Mouse (Mus musculus) kidney, postnatal 25 days (tissue): ENCODE results near the gene Fmnl1.

Experiments
- DNase-seq, 2 experiments: peaks; one replicate each; pipeline ENCODE4 v3.0.0; 2021; ENCODE audit warnings: mixed read lengths in 2 of 2

Fmnl1 gene

DNA sequence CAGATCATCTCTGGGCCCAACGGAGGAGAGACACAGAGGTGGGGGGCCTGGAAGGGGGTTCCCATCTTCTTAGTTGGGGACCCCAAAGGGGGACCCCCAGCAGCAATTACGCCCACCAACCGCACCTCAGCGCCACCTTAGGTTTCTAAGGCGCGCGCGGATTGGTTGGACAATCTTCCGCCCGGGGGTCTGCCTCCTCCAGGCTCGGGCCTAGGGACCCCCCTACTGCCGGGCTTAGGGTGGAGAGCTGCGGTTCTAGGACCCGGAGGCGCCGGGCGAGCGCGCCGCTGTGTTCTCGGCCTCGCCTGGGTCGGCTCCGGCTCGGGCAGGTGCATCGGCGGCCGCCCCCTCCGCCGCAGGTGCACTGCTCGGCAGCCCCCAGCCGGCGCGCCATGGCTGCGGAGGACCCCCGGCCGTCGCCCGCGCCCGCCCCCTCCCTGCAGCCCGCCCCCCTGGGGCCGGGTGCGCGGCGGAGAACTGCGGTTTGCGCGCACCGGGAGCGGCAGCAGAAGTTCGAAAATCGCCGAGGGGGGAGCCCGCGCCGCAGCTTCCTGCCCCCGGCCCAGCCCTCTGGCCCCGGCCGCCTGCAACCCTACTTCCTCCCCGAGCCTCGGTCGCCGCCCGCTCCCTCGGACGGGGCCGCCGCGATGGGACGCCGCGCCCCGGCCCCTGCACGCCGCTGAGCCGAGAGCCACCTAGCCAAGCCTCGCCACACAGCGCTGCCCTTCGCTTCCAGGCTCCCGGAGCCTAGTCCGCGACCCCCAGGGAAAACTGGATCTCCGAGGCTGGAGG is at the start of gene Fmnl1:
Fmnl1 (plus strand) TSS at position 614 of the 792 bp plus-strand sequence.
- peak; percentile 46 to 81 for DNase-seq

DNA sequence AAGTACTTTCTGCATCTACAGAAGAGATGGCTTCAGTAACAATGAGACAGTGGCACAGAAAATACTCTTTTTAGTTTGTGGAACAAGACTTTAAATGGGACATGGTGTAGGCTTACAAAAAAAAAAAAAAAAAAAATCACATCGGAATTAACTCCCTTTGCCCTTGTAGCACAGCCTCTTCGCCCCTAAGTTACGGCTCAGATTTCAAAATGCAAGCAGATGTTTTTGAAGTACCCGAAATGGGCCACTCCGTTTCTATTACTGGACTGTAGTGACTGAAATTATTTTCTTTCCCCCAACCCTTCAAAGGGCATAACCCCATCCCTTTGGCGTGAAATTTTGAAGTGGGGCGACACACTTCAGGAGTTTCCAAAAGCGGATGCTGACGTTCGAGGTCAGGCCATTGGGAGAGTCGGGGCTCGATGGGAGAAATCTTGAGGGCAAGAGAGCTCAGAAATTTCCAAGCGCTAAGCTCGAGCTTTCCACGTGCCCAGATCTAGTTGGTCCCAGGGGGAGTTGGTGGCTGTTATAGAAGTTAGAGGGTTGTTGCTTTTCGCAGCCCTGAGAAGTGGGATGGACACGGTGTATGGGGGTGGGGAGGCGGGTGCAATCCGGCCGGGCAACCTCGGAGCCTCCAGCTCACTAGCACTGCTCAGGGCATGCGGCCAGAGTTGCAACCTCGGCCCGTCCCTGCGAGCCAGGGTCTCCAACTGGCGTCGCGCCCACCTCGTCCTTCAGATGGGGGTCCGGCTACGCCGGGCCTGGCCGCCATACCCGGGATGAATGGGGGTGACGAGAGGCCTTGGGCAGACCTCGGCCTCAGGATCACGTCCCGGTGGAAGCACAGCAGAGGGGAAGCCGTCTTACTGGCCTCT is 39.0 kb upstream of the Fmnl1 start, which contains the start of gene Hexim2:
Hexim2 (plus strand) TSS at position 729 of the 875 bp plus-strand sequence.
- DNase-seq, result peak; percentile 65 to 85

DNA sequence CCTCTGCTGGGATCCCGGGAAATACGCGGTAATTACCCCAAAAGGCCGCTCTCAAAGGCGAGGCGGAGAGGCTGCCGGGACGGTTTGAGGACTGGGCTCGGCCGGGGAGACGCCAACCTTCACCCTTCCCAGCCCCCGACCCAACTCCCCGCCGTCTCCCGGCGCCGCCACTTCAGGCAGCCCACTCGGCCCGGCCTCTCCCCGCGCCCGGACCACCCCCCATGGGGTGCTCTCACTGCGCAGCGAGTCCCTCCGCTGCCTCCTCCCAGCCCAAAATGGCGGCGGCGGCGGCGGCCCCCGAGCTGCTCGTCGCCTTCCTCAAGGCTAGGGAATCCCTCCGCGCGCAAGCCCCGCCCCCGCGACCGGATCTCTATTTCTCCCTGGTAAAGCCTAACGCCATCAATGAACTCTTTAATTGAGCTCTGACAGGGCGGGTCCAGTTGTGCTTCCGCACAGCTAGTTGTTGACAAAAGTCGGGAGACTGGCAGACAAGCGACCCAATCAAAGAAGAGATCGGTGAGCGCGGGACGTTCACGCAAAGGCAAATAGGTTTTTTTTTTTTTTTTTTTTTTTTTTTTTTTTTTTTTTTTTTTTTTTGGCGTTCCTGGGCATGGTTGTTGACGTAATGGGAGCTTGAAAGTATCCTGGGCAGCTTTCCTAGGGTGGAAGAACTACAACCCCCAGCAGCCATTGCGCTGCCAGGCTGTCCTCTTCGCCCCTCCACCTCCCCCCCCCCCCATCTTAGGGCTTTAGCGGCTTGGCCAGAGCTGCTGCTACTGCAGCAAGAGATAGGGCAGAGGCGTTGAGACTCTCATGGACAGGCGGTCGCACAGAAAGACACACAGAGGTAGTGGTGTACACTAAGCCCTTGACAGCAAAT is 38.1 kb upstream of the Fmnl1 start:
- peak; percentile 100 for DNase-seq

DNA sequence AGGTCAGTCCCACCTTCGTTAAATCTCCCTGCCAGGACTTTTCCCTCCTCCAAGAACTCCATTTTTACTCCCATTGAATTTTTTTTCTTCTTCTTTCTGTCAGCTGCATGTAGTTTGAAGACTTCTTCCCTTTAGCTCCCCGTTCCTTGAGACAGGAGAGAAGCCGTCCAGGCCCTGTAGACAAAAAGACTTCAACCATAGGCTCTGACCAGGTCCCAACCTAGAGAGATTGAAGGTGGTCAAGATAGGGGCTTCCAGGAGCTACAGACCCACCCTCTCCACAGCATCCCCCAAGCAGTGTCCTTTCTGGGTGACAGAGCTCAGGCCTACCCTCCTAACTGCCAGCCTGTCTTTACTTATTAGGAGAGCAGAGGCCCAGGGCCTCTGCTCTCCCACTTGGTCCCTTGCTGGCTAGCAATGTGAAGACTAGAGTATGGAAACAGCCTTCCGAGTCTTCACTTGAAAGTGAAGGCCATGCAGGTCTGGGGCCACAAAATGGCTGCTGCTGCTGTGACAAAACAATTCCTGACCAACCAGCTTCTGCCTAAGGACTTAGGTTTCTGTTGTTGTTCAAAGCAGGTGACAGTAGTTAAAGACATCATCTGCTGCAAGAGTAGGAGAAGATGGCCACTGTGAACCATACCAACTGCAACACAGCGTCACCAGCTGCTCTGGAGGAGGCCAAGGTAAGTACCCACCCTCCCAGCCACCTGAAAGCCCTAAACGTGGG is 37.3 kb upstream of the Fmnl1 start:
- peak in 1 of 2 experiments; percentile 36 for DNase-seq

DNA sequence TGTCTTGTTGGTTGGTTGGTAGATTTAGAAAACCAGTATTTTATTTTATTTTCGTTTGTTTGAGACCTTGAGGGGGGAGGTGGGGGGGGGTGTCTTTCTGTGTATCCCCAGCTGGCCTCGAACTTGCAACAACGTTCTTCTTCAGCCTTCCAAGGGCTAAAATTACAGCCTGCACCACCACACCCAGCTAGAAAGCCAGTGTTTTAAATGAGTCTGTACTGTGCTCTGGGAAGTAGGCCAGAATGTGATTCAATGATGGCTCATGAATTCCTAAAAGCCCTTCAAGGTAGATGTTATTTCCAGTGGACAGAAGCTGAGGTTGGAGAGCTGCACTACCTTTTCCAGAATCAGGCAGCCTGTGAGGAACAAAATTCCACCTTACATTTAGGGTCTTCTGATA is 36.7 kb upstream of the Fmnl1 start:
- no peak for DNase-seq

DNA sequence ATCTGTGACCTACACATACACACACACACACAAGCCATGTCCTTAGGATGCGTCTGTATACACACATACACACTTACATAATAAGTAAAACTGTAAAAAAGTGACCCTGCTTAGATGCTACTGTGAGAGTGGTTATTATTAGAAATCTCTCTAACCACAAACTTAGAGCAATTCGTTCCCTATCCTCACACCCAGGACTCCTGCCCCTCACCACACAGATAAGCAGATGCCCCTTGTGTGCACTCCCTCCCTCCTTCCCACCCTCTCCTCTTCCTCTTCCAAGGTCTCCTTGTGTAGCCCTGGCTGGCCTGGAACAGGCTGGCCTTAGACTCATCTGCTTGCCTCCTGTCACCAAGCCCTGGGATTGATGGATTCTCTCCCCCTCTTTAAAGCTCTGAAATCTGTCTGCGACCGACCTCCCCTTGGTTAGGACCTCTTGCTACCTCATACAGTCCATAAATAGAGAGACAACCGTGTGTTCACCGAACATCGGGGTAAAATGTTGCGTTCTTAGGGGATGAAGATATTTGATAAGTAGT is 34.8 kb upstream of the Fmnl1 start:
- no peak for DNase-seq

DNA sequence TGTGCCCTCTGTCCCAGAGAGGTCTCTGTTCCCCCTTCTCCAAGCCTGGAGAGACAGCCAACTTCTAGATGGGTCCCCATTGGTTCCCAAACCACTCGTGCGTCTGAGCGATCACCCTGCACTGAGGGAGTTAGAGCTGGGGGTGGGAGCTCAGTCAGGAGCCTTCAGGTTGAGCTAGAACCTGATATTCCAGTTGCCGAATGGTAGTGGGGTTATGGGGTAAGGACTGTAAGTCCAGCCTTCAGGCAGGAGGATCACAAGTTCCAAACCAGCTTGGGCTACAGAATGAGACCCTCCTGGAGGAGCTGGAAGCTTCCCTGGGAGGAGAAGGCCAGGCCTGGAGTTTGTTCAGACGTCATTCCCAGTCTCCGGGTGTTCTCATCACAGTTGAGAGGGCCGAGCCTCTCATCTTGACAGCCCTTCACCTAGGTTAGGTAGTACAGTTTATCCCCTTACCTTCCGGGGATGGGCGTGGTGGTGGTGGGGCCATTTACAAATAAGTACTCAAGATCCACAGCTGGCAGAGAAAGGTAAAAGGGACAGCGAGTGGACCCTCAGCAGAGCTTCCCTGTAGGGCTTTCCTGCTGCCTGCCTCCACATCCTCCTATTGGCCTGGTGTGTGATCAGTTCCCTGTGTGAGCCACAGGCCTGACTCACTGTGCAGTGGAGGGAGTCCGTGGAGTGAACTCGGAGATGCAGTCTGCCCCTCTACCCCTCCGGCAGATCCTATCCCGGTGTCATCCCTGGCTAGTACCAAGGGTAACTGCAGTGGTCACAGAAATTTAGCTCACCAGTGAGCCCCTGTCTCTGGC is 30.8 kb upstream of the Fmnl1 start:
- peak in 1 of 2 experiments; percentile 34 for DNase-seq

DNA sequence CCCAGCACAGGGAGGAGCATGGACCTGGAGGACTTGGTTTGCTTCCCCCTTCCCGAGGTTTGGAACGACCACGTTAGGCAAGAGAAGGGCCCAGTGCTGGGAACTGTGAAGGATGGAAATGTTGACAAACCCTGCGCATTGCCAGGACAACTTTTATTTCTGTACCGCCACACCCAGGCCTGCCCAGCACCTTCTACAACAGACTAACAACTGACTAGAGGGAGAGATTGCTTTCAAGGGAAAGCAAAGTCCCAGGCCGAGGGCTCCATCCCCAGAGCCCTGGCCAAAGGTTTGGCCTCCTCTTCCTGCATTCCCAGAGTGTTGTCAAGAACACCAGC is 30.2 kb upstream of the Fmnl1 start:
- DNase-seq, result no peak

DNA sequence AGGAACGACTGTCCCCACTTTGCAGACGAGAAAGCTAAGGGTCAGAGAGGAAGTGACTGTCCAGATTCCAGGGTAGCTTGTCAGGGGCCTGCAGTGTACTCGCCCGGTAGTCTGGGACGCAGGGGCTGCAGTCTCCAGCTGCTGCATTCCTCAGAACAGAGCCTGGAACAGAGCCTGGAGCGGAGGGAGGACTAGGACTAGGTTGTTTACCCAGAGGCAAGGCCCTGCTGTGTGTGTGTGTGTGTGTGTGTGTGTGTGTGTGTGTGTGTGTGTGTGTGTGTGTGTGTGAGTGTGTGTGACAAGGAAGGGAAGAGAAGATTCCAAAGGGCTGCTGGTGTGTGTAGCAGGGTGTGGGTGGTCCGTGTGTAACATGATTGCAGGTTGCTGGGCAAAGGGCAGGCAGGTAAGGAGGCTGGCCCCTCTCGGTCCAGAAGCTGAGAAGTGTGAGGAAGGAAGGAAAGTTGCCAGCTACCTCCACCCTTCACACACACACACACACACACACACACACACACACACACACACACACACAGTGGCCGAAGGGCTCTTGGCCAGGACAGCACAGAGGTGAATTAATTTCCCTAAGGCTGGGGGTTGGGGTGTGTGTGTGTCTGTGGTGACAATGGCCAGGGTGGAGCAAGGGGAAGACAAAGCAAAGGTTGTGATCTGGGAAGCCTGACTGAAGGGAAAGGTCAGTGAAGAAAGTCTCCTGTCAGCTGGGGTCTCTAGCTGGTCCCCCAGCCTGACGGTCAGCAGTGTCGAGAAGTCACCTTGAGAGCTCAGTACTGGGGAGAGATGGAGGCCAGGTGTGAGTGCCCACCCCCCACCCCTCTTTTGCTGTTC is 29.6 kb upstream of the Fmnl1 start:
- DNase-seq, result peak; percentile 78 to 91

DNA sequence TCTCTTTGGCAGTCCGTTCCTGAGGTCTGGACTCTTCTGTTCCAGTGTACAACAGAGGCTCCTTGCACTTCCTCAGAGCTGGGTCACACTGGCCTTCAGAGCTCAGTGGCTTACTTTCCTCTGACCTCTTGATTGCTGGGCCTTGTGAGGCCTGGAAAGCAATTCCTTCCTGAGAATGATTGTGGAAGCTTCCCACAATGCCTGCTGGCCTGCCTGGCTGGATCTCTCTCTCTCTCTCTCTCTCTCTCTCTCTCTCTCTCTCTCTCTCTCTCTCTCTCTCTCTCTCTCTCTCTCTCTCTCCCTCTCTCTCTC is 29.0 kb upstream of the Fmnl1 start:
- DNase-seq, result peak; percentile 40 to 68

DNA sequence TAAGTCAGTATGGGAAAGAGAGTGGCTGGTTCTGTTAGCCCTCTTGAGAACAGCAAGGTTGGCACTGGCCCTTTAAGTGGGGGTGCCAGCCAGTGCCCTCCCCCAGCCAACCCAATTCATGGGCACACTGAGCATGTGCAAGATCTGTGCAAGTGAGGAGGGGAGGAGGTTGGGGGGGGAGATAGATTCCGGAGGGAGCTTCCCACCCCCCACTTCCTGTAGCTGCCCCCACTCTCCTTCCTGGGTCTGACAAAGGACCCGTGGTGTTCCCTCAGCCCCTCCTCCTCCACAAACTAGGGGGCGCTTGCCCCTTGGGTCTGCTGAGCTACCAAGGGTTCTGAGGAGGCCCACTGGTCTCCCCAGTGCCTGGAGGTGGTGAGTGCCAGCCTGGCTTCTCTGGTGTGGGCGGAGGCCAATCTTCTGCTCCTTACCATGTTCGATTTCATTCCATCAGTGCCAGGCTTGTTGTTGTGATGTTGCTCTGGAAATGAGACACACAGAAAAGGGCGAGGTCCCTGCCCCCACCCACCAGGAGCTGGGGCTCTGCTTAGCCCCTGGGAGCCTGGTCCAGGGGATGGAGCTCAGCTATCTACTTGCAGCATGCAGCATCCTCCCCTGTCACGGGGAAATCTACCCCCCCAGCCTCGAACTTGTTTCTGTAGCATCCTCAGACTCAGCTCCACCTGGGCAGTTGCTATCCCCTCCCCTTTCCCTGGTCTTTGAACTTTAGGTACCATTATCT is 28.3 kb upstream of the Fmnl1 start:
- peak; percentile 77 to 90 for DNase-seq

DNA sequence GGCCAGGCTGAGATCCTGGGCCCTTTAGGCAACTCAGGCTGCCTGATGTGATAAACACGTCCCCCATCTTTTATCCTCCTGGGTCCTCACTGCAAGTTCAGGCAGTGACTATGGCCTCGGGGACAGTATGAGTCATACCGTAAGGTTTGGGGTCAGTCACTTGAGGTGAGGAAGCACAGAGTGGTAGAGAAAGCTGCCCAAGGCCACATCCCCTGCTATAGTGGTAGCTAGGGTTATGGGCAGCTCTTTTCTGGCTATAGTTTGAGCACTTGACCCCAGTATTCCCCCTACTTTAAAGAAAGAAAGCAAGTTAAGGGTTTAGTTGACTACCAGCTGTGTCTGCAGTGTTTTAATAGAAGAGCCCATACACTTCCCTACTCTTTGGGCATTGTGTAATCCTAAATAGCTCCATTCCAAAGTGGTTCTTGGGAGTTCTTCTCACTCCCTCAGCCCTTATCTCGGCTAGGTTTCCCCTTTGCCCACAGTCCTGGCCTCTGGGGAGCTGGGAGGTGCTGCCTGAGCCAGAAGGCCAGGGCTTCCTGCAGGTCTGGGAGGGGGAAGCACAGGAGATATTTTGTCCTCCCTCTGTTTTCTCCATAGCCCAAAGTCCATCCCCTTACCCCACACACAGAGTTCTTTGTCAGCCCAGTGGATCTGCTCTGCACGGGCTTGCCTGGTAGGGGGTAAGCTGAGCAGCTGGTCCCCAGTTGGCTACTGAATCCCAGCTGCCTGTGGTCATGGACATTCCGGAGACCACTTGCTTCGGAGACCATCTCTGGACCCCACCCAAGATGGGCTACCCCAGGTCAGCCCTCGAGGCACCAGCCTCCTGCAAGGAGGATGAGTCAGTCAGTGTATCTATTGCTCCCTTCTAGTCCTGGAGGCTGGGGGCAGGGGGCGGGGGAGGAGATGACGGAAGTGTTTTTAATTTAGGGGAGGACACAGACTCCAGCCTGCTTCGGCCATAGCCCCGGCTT is 26.3 kb upstream of the Fmnl1 start:
- peak in 1 of 2 experiments; percentile 56 for DNase-seq

DNA sequence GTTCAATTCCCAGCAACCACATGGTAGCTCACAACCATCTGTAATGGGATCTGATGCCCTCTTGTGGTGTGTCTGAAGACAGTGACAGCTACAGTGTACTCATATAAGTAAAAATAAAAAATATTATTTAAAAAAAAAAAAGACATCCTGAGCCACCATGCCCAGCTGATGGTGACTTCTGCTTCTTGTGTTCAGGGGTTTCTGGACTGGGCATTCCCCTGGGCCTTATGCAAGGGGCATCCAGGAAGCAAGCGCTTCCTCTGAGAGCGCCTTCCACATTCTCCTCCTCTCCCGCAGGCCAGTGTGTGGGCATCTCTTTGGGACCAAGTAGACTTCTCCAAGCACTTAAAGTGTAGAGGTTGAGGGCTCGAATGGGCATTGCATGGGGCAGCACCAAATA is 24.5 kb upstream of the Fmnl1 start:
- DNase-seq, result no peak

DNA sequence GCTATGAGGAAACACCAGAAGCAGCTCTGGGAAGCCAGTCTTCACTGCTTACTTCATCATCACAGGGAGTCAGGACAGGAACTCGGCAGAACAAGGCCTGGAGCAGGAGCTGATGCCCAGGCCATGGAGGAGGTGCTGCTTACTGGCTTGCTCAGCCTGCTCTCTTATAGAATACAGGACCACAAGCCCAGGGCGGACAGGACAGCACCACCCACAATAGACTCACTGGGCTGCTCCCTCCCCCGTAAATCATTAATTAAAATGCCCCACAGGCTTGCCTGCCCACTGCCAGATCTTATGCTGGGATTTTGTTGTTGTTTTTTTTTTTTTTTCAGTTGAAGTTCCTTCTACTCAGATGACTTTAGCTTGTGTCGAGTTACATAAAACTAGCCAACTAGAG is 23.1 kb upstream of the Fmnl1 start:
- peak; percentile 63 to 87 for DNase-seq

DNA sequence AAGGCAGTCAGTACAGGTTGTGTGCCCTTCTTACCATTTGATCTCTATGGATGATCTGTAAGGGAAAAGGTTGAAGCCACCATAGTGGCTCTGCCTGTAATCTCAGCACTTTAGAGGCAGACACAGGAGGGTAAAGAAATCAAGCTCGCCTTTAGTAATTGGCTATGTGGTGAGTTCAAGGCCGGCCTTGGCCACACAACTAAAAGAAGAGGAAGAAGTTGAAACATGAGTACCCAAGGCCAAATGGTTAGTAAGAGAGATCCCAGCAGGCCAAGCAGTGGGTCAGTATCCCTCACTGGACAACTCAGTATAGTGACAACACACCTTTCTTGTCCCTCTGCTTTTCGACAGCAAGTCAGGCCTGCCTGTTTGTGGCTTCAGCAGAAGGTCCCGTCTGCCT is 21.1 kb upstream of the Fmnl1 start:
- no peak for DNase-seq

DNA sequence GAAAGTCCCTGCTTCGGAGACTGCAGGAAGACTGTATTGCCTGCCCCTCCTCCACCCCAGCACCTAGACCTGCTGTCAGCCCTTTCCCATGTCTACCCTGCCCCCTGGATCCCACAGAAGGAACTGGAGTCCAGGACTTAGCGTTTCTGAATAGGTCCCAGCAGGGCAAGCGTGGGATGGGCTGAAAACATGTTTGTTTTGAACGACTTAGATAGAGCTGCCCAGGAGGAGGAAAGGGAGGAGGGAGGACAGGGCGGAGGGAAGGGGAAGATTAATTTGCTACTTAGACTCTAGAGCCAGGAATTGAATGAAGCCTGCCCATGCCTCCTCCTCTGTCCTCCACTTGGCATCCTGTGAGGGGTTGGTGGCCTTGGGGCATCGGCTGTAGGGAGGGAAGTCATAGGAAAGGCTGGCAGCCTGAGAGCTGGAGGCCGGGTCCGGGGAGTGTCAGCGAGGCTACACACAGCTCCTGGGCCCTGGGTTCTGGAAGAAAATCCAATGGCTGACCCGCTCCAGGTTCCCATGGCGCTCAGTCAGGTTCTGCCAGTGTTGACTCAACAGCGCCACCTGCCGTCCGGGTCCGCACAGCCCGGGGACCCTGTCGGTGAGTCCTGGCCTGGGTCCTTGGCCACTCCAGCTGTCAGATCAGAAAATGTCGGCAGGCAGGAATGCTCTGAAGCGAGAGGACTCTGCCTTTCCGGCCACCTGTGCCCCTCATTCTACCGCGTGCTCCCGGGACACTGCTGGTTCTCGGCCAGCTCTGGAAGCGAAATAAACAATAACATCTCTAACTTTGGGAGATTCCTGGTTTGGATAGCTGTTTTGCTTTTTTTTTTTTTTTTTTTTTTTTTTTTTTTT is 12.1 kb upstream of the Fmnl1 start:
- DNase-seq, result peak; percentile 96 to 98

DNA sequence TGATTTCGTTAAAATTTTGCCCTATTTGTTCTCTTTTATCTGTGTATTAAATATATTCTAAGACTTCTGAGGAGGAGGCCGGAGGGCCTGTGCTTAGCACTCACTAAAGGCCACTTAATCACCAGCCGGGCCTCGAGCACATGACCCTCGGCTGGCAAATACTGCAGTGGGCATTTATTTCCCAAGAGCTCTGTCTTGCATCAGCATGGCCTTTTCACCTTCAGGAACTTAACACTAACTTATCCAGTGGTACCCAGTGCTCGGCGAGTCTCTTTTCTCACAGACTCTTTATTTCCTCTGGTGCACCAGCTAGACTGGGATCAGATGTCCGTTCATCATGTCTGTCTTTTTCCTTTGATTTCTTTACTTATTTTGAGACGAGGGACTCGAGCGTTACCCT is 10.2 kb upstream of the Fmnl1 start:
- DNase-seq, result no peak
